Mouse (Mus musculus): ENCODE measurements around the gene Ptprn2.
A peak's percentile ranks its signal among the peaks of the same experiment; 100 is the strongest.

Gene Ptprn2

DNA sequence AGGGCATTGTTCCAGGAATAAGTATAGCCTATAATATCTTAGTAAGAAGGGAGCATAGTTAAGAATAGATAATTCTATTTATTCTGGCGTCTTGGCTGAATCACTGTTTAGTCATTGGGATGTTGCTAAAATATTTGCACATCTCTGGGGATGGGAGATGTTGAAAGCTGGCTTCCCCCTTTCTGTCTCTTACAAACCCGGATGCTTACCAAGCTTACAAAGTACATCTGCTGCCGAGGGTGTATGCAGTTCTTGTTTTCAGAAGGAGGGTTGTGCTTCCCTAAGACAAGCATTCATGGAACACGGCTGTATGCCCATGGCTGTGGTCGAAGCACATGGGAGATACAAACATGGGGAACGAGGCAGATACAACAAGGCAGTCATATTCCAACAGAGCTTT, 642.0 kb downstream of the Ptprn2 start:
- DNase-seq (ENCODE audit: low read depth, low spot score), result no peak

DNA sequence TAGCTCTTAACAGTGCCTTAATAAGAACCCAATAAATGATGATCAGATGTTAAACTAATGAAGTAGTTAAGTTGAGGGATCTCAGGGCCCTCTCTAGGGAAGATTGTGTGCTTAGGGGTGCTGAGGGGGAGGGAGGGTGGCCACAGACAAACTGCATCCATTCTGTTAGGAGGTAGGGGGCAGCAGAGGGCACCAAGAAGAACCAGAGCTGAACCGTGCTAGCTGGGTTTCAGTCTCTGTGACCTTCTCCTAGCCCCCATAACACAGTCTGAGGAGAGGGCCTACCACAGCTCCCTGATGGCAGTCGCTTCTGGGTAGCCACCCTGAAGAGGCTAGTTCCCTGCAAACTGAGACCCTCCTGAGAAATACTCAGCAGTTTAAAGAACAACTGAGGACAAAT, 646.6 kb downstream of the Ptprn2 start:
- DNase-seq (ENCODE audit: low read depth, low spot score), result peak; percentile 10

- DNase-seq (ENCODE audit: low read depth, low spot score), result no peak
Observed at GRCm38 (mm10) chr12:117135205-117135604, 649.7 kb downstream of the Ptprn2 start.

DNA sequence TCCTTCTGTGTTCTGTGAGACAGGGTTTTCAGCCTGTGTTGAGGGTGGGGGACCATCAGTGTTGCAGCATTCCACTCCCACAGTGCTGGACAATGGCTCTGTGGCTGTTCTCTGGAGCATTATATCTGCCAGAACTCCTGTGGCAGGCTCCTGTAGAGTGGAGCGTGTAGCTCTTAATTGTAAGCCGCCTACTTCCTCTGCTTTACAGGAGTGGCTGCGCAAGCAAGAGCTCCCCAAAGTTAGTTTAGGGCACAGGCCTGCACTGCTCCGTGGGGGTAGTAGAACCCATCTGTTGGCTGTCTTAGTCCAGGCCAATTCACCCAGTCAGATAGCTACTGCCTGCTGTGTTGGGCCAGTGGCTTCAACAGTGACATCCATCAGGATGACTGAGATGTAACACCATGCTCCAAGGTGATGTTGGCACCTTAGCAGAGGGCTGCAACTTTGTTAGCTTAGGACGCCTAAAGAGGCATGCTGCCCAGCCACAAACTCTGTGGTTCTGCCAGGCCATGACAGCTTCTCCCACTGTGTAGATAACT, 651.0 kb downstream of the Ptprn2 start:
- no peak for DNase-seq (ENCODE audit: low read depth, low spot score)

GRCm38 (mm10) chr12:117140901-117141300, 655.4 kb downstream of the Ptprn2 start:
- DNase-seq (ENCODE audit: low read depth, low spot score), result no peak

- no peak for DNase-seq (ENCODE audit: low read depth, low spot score)
Observed at GRCm38 (mm10) chr12:117141394-117141793, 655.9 kb downstream of the Ptprn2 start.

- DNase-seq (ENCODE audit: low read depth, low spot score), result no peak
Observed at GRCm38 (mm10) chr12:117149176-117149575, 663.7 kb downstream of the Ptprn2 start.

GRCm38 (mm10) chr12:117150611-117151395, 665.3 kb downstream of the Ptprn2 start:
- no peak for DNase-seq (ENCODE audit: low read depth, low spot score)

DNA sequence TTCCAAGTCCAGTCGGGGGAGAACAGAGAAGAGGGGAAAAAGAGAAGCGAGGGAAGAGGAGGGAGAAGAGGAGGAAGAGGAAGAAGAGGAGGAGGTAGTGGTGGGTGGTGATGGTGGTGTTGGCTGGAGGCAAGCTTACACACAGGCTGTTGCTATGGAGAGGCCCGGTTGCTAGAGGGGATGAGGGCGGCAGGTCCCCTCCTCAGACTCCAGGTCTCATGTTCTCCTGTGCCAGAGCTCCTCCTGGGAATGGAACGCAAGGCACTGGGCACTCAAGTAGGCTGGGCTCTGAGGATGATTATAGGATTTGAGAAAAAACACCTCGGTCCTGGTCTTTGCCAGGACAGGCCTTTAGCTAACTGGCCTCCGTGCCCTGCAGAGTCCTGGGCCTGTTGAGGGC, 666.1 kb downstream of the Ptprn2 start:
- no peak for DNase-seq (ENCODE audit: low read depth, low spot score)

GRCm38 (mm10) chr12:117152366-117153165, 667.0 kb downstream of the Ptprn2 start:
- no peak for DNase-seq (ENCODE audit: low read depth, low spot score)

- no peak for DNase-seq (ENCODE audit: low read depth, low spot score)
Observed at GRCm38 (mm10) chr12:117153166-117153480, 667.6 kb downstream of the Ptprn2 start.

DNA sequence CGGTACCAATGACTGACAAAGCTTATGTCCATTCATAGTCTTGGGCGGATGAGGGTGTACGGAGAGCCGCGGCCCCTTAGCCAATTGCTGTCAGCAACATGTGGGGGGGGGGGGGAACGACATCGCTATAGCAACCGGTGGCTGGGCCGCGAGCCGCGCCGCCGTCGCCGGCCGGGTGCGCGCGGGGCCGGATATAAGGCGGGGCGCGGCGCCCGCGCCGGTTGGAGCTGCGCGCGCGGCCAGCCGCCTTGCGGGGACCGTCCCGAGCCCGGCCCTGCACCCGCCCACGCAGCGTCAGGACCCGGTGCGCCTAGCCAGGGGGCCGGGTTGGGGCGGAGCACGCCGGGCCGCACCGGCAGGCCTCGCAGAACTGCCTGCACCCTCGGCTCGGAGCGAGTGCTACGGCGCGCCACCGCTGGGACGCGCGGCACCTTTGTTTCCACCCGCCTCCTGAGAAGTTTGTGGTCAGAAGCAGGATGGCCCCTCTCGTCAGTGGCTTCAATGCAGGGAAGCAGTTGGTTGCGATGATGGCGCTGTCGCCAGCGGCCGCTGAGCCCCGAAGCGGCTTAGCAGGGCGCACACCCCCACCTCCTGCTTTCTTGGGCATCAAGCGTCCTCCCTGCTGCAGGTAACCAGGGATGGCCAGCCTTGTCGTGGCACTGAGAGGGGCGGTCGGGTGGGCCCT, 668.3 kb downstream of the Ptprn2 start:
- DNase-seq (ENCODE audit: low read depth, low spot score), result peak; percentile 10

- DNase-seq (ENCODE audit: low read depth, low spot score), result no peak
Observed at GRCm38 (mm10) chr12:117154356-117155243, 669.1 kb downstream of the Ptprn2 start.

GRCm38 (mm10) chr12:117155307-117156220, 670.0 kb downstream of the Ptprn2 start:
- no peak for DNase-seq (ENCODE audit: low read depth, low spot score)

DNA sequence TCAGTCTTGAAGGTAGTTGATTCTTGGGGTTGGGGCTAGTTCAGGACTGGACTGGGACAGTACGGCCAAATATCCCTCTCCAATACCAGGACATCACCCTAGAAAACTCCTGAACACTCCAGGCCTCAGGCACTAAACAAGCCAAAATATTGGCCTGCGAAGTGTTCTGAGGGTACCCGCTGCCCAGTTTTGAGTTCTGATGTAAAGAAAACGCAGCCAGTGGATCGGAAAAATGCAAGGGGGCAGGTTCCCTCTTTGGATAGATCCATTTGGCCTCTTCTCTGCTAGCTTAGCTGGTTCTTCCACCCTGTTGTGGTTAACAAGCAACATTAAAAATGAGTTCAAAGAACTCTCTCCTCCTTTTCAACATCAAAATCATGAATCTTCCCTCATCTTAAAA, 670.7 kb downstream of the Ptprn2 start:
- no peak for DNase-seq (ENCODE audit: low read depth, low spot score)

DNA sequence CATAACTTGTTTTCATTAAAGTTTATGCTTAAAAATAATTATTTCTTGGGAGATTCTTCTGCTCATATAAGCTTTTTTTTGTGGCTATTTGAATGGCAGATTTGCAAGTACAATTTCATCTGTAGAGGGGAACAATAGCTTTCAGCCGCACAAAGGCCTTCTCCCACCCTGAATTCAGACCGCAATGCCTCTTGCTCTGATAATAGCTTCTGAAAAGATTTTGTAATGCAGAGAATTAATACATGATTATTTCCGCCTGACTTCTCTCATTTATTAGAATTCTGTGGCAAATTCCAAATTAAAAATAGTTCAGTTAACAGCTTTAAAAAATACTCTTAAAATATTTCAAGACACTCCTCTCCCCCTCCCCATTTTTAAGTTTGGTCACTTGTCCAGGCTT, 671.3 kb downstream of the Ptprn2 start:
- no peak for DNase-seq (ENCODE audit: low read depth, low spot score)

DNA sequence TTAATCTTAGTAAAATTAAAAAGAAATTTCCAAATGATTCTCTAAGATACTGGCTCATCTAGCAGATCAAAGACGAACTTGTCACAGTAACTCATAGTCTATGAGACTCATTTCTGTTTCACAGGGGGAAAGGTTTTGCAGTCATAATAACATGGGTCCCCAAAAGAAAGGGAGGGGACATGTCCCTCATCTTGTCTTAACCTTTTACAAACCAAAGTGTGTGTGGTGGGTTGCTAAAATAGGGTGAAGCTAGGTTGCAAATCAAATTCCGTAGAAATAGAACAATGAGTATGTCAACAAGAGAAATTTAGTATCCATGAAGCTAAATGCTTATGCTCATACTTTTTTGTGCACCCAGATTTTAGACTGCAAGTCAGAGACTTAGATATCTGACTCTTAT, 671.7 kb downstream of the Ptprn2 start:
- DNase-seq (ENCODE audit: low read depth, low spot score), result no peak

- no peak for DNase-seq (ENCODE audit: low read depth, low spot score)
Observed at GRCm38 (mm10) chr12:117157660-117158386, 672.3 kb downstream of the Ptprn2 start.

- no peak for DNase-seq (ENCODE audit: low read depth, low spot score)
Observed at GRCm38 (mm10) chr12:117158950-117159668, 673.6 kb downstream of the Ptprn2 start.
